Mouse (Mus musculus) layer of hippocampus, adult 11-12 months (tissue): Measurements from ENCODE around the gene Tmem184b.

Experiments
- DNase-seq: peaks from one replicate; pipeline ENCODE4 v3.0.0; 2022; ENCODE audit warnings: low spot score

Gene Tmem184b

DNA sequence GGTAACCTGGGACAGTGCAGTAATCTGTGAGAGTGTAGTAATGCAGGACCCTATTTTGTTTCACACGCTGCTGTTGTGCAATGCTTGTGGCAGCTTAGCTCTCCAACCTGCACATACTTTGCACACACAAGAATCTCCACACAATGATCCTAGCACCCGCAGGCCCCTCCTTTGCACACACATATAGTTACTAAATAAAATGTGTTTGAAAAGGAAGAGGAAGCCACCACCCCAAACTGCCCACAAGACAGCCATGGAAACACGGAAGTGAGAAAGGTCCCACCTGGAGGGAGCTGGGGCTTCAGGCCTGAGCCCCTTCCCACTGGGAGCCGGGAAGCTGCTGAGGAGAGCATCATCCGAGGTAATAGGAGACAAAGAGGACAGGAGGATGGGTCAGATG is 64.4 kb downstream of the Tmem184b start:
- no peak for DNase-seq

DNA sequence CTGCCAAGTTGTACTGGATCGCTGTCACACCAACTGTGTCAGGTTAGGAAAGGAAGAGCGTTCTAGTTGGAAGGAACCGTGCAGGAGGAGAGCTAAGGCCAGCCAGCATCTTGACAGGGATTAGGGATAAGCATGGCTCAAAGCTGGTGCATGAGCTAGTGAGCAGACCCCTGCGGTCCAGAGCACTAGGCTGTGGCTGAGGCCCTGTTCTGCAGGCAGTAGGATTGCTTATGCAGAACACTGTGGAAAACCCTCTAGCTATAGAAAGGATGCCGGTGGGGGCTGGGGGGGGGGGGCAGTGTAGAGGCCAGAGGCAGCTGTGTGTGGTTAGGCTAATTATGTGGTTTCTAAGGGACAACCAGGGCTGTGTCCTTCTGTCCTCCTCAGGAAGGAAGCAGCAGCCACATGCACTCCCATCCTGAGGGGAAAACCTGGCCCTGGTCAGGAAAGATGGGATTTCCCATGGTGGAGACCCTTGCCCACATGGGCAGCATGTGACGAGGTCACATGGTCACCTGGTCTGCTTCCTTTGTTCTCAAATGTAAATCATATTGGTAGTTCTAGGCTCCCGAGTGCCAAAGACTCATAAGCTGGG is 68.2 kb downstream of the Tmem184b start:
- no peak for DNase-seq

DNA sequence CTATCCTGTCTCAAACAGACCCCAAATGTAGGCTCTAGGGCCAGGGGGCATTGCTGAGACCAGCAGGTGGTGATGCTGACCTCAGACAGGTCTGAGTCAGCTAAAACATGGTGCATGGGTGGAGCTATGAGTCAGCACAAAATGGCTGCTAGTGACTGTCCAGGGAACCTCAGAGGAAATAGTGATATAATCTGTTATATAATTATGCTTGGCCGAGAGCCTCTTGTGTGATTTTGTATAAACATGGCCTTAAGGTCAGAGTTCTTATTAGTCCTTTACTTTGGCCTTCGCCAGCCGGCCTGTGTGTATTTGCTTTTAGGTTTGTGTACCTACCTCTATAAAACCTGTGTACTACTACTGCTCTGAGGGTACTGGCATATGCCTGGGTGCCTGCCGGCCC is 70.0 kb downstream of the Tmem184b start:
- no peak for DNase-seq

DNA sequence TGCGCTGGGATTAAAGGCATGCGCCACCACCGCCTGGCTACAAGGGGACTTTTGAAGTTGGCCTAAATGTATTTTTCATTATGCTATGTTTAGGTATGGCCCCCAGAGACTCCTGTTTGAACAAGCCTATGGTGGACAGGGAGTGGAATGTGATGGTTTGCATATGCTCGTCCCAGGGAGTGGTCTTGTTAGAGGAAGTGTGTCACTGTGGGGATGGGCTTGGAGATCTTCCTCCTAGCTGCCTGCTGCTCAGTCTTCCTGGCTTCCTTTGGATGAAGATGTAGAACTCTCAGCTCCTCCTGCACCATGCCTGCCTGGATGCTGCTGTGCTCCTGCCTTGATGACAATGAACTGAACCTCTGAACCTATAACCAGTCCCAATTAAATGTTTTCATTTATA is 72.8 kb downstream of the Tmem184b start:
- no peak for DNase-seq

DNA sequence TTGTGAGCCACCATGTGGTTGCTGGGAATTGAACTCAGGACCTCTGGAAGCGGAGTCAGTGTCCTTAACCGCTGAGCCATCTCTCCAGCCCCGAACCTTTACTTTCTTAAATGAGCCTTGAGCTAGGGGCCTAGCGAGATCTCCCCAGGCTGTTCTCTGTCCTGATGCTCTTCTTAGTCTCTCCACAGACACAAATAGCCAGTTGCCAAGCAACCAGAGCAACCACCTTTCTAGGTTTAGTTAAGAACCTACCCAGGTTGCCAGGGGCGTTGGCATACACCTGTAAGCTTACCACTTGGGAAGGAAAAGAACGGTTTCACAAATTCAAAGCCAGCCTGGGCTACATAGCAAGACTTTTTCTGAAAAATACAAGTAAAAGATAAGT is 73.4 kb downstream of the Tmem184b start:
- DNase-seq = no peak

DNA sequence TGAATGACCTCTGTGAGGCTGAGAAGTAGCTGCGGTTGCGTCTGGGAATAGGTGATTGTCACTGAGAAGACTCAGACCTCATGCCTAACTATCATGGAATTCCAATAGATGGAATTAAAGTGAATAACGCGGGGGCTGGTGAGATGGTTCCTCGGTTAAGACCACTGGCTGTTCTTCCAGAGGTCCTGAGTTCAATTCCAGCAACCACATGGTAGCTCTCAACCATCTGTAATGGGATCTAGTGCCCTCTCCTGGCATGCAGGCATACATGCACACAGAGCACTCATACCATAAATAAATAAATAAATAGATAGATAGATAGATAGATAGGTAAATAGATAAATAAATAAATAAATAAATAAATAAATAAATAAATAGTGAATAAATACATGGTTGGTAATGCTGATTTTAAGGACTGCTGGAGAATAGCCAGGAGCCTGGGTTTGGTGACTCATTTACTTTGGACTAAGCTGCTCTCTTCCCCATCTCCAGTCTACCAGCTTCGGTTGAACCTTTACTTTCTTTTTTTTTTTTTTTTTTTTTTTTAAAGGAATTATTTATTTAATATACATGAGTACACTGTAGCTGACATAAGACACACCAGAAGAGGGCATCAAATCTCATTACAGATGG is 73.9 kb downstream of the Tmem184b start:
- no peak for DNase-seq

DNA sequence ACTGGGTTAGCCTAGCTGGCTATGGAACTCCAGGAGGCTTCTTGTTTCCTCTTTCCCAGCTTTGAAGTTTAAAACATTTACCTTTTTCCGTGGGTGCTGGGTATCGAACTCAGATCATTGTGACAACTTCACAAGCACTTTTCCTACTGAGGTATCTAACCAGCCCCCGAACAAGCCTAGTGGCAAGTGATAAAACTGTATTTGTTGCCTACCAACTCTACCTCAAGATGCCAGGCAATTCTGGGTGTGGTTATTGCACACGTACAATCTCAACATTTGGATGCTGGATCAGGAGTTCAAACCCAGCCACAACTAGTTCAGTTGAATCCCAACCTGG is 74.5 kb downstream of the Tmem184b start:
- no peak for DNase-seq

DNA sequence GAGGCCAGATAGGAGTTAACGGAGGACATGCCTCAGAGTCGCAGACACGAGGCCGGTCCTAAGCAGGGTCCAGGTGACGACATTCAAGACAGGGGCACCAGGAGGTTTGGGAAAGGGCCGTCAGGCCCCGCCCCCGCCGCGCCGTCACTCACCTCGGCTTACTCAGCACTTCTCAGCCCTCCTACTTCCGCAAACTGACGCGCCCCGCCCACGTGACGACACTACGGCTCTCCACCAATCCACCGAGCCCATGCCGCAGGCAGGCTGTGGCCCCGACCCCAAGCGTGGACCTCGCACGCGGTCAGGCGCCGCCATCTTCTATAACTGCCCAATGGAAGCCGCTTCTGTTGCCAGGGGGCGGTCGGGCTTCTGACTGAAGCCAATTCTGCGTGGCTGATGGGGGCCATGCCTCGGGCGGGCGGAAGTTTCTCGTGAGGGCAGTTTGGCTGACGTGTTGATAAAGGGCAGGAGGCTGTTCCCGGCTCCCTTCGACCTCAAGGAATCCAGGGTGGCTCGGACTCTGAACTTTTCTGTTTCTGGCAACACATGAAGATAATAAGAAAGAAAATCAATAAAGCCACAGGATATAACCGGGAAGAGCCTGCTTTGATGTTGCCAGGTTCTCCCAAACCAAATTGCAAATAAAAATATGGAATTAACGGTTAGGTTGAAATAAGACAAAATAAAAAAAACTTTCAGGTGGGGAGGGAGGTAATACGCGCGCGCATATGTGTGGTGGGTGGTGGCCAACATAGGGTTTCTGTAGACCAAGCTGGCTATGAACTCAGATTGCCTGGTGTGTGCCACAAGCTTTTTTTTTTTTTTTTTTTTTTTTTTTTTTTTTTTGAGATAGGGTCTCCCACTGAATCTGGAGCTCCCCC is 75.1 kb downstream of the Tmem184b start, which contains the start of gene Pla2g6:
TSS of gene Pla2g6 (minus strand) at position 333 of the 881 bp plus-strand sequence.
- peak; percentile 99 for DNase-seq

DNA sequence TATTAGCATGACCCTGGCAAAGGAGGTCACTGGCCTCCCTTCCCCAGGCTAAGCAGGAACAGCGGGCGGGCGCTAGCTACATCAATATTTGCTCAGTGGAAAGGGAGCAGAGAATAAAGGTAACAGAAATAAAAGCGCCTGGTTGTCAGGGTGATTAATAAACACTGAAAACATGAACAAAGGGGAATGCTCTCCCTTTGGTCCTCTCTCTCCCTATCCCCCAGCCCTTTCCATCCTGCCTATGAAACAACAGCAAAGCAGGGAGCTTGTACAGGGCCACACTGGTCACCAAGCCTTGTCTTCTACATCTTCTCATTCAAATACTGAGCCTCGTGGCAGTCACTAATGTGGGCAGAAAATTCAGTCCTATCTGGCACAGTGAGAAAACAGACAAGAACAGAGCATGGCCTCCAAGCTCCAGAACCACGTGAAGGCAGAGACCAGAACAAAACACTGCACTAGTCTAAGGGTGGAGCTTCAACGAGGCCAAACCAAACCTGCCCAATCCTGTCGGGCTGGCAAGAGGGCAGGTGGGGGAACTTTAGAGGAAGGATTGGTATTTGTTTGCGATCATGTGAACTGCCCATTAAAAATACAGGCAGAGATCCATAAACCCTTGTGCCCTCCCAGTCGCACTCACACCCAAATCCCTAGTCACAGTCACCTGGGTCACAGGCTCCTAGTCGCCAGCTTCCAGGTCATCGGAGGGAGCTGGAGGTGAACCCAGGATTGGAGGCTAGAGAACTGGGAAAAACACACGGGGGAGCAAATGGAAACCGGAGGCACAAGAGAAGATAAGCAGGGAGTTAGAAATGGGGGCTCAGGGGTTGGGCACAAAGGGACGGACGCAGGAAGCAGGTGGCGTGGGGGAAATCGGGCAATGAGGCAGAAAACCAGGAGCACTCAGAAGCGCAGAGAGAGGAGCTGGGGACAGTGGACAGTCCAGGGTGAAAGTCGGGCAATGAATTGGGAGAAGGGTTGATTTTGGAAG is 76.1 kb downstream of the Tmem184b start:
- DNase-seq = peak; percentile 44

DNA sequence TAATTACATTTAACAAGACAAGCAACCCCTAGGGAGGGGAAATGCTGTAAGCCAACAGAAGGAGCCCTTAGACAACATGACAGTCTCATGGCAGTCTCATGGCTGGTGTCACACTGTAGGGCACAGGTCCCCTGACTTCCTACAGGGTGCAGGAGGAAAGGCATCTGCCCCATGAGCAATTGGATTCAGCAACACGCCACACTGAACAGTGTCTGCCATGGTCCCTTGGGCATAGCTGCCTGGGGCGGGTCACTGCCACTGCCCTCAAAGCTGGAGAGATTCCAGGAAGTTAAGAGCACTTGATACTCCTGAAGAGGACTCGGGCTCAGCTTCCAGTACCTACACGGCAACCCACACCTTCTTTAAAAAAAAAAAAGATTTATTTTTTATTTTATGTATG is 77.1 kb downstream of the Tmem184b start:
- no peak for DNase-seq

DNA sequence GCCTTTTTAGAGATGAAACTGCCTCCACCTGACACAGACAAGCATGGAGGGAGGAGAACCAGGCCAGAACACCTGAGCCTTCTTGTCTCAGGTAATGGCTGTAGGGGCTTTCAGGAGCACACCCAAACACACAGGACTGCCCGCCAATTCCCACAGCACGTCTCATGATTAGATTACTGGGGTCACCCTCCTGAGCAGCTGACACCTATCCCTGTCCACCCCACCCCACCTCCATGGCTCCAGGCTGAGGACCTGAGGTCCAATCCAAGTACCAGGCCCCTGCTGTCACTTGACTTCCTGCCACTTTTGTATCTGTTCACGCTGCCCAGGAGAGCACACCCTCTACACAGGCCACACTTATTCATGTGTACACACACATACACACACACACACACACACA is 77.6 kb downstream of the Tmem184b start:
- no peak for DNase-seq

DNA sequence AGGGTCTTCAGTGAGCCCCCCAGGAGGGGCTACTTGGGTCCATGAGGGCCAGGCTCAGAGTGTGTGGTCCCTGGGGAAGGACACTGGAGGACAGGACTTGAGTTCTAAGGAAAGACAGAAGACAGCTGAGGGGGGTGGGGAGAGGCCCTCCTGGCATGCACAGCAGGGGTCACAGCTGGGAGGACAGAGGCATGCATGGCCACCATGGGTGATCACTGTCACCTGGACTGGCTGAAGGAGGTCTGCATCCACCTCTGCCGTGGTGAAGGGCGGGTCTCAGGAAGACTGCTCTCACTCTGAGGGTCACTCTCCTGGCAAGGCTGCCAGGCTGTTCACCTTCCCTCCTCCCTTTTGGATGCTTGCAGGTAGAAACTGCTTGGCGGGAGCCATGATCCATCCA is 79.0 kb downstream of the Tmem184b start:
- DNase-seq = no peak

DNA sequence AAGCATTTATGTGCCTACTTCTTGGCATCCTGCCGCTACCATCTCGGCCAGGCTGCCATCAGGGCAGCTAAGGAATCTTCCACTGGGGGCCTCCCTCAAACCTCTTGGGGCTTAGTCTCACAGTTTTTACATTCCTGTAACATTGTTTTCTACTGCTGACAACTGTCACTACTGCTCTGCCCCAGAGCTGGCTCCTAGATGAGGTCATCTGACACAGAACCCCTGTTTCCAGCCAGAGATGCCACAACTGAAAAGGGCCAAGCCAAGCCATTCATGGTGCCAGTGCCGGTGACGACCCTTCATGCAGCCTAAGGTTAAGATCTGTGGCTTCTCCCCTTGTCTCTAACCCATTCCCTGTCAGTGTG is 79.6 kb downstream of the Tmem184b start:
- DNase-seq = no peak

DNA sequence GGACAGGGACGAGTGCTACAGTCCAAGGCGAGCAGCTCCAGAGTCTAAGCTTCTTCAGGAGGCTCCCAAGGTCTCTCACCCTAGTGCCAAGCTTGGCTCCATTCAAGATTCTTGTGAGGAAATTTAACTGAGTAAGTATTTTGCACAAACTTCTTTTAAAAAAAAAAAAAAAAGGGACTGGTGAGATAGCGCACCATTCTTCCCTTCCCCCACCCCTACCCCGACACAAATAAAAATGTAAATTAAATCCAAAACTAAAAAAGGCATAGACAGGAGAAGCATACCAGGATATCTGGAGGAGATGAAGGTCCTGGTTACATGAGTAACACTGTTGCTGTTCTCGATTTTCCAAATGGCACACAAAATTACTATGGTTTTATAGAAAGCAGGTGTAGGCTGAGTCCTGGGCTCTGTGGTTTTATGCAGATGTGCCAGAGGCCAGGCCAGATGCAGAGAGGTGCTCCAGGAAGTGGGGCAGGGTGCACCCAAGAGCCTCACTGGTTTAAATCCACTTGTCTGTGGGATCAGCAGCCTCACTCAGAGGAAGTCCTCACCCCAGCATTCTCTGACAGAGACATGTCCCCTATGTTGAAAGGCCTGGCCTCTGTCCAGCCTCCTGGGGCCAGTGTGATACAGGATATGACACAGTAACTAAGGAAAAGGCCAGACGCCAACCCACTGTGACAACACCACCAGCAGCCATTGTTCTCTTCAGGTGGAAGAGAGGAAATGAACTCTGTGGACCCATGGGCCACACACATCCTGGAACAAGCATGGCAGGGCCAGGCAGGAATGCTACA is 80.2 kb downstream of the Tmem184b start:
- peak; percentile 58 for DNase-seq

DNA sequence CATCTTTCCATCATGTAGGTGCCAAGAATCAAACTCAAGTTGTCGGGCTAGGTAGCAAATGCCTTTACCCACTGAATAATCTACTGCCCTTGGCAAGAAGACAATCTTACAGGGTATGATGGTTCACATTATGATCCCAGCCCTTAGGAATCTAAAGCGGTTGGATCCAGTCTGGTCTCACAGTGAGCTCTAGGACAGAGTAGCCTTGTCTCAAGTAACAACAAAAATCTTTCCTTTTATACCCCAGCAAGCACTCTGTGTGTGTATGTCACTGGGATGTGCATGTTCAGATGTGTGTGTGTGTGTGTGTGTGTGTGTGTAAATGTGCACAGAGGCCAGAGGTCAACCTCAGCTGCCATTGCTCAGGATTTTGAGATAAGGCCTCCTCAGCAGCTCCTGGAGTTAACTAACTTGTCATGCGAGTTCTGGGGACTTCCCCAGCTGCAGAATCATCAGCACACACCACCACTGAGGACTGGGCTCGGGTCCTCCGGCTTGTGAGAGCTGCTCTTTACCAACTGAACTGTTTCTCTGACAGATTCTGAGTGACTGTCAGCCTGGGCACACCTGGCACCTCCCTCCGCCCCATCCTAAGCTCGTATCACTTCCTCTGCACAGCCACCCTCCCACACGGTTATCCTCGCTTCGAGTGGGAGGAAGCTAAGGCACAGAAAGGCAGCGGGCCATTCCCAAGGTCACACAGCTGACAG is 80.9 kb downstream of the Tmem184b start:
- no peak for DNase-seq

DNA sequence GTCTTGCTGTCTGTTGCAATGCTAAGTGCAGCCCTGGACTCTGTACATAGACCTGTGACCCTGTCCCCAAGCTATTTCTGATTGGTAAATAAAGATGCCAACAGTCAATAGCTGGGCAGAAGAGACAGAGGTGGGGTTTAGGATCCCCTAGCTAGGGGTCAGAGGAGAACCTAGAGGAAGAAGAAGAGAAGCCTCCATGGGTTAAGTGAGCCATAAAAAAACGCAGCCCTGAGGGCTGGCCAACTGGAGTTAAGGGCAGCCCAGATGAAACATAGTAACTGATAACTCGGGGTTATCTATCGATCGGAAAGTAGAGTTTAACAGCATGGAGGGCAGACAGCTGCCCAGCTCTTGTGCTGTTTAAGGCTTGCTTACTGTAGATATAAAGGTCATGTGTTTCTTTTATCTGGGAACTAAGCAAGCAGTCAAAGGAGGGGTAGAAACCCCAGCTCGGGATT is 81.6 kb downstream of the Tmem184b start:
- DNase-seq = no peak

DNA sequence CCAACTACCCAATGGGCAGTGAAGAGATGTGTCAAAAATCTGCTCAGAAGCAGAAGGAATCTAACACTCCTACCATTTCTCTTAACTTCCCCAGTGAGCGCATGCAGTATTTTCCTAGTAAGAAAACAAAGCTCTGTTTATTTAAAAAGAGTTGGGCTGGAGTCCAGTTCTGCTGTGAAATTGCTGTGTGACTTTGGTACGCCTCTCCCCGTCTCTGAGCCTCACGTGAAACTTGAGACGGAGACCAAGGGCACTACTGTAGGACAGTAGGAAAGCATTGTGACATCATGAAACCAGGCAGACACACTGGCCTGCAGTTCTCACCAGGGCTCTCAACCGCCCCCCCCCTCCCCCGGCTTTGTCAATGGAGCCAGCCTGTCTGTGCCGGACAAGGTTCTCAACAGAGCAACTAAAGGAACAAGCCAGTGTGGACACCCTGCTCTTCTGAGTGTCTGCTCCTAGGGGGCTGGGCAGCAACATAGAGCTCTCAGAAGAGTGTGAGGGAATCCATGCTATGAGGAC is 89.5 kb downstream of the Tmem184b start:
- no peak for DNase-seq
